Mouse (Mus musculus) liver, embryonic 13.5 days (tissue): ENCODE data around the gene Epb41l1. TPM values are rescaled to one million over a fixed set of nuclear protein-coding genes. Genes with fewer than 3 reads are reported as not detected.

Experiments used
- ATAC-seq: fragments of 200-750 bp; cut with Nextera tagmentation; 2 replicates; pipeline ENCODE4 v1.8.0; 2017; ENCODE audit warnings: low read depth, mild to moderate bottlenecking, moderate number of reproducible peaks, moderate library complexity
- DNase-seq: peaks from one replicate; pipeline ENCODE4 v3.0.0; 2022
- H3K27ac ChIP-seq: fragments of 300-500 bp; sonication (generic); 2 replicates; pipeline ENCODE4 v1.5.1; 2015; ENCODE audit warnings: moderate library complexity, mild to moderate bottlenecking, inconsistent platforms
- H3K27me3 ChIP-seq: fragments of 300-500 bp; sonication (generic); 2 replicates; pipeline ENCODE4 v1.6.1; 2015; ENCODE audit warnings: mild to moderate bottlenecking, inconsistent platforms
- H3K36me3 ChIP-seq: fragments of 300-500 bp; sonication (generic); 2 replicates; pipeline ENCODE4 v1.6.1; 2015; ENCODE audit warnings: mild to moderate bottlenecking, inconsistent platforms
- H3K4me1 ChIP-seq: fragments of 300-500 bp; sonication (generic); replicated peaks from 2 replicates; pipeline ENCODE4 v1.6.1; 2015; ENCODE audit warnings: inconsistent platforms
- H3K4me2 ChIP-seq: fragments of 300-500 bp; sonication (generic); 2 replicates; pipeline ENCODE4 v1.6.1; 2015; ENCODE audit warnings: inconsistent platforms, mild to moderate bottlenecking, moderate library complexity
- H3K4me3 ChIP-seq: fragments of 300-500 bp; sonication (generic); replicated peaks from 2 replicates; pipeline ENCODE4 v1.5.1; 2015; ENCODE audit warnings: mild to moderate bottlenecking, inconsistent platforms
- H3K9ac ChIP-seq: fragments of 300-500 bp; sonication (generic); 2 replicates; pipeline ENCODE4 v1.6.1; 2015; ENCODE audit warnings: mild to moderate bottlenecking, inconsistent platforms
- H3K9me3 ChIP-seq: fragments of 300-500 bp; sonication (generic); replicated peaks from 2 replicates; pipeline ENCODE4 v1.6.1; 2016; ENCODE audit warnings: inconsistent platforms
- WGBS: fragments of 180-500 bp; shearing (Covaris S2); methylation state at CpG from one replicate; pipeline ENCODE4 v1.1.7; 2015; ENCODE audit not compliant: insufficient replicate concordance; 5-methylcytosine and 5-hydroxymethylcytosine counted together
- polyA plus RNA-seq: library from polyadenylated mRNA; unstranded; fragments of >200 nt; fragmentation: Nextera tagmentation; extraction: Ambion mirVana; gene quantifications from 2 replicates; pipeline ENCODE4 v1.2.1, GENCODE M21; 2015

Gene Epb41l1
- polyA plus RNA-seq, 1 experiment from 2014 or later: 0.46 TPM

- DNase-seq: peak; percentile 71
- Histone ChIP-seq H3K4me3 (peak within 1 kb of the TSS; percentile 88), H3K36me3 (peaks cover 19% of the 10 kb centered on the region), H3K9ac (peak within 1 kb of the TSS; percentile 87), H3K27me3 (no peaks in the 10 kb centered on the region), H3K4me2 (peak within 1 kb of the TSS; percentile 81), H3K27ac (peak within 1 kb of the TSS; percentile 61), H3K9me3 (no peaks in the 10 kb centered on the region), H3K4me1 (peaks cover 24% of the 10 kb centered on the region)
- 5% methylated on average over 39 of the region's 39 CpGs for WGBS
- ATAC-seq: peak; percentile 62; the same call in 1 of the 2 replicates
Observed at GRCm38 (mm10) chr2:156547123-156547891, 126.6 kb downstream of the Epb41l1 start, which contains the start of gene Aar2. Gene Aar2 (plus strand): TSS chr2:156547584.

GRCm38 (mm10) chr2:156552421-156552820 is 131.7 kb downstream of the Epb41l1 start:
- H3K4me1 ChIP-seq: peaks cover 15% of the 10 kb centered on the region
- H3K9ac ChIP-seq: no peak overlapping the region
- WGBS: 76% methylated on average over 4 of the region's 4 CpGs
- no peaks in the 10 kb centered on the region for H3K27me3 ChIP-seq
- no peak overlapping the region for H3K4me2 ChIP-seq
- no peaks in the 10 kb centered on the region for H3K9me3 ChIP-seq
- ATAC-seq (no peak), DNase-seq (no peak)
- H3K4me3 ChIP-seq: no peak overlapping the region
- H3K36me3 ChIP-seq: peaks cover 66% of the 10 kb centered on the region
- no peak overlapping the region for H3K27ac ChIP-seq

GRCm38 (mm10) chr2:156561808-156562207 is 141.1 kb downstream of the Epb41l1 start:
- Histone ChIP-seq H3K4me2 (no peak overlapping the region), H3K9me3 (no peaks in the 10 kb centered on the region), H3K4me1 (peaks cover 11% of the 10 kb centered on the region), H3K27me3 (no peaks in the 10 kb centered on the region), H3K9ac (no peak overlapping the region), H3K36me3 (peaks cover 63% of the 10 kb centered on the region), H3K4me3 (no peak overlapping the region), H3K27ac (no peak overlapping the region)
- no peak for ATAC-seq
- 6% methylated on average over 2 of the region's 2 CpGs for WGBS
- DNase-seq: no peak

- WGBS: 83% methylated on average over 5 of the region's 5 CpGs
- no peak for ATAC-seq
Observed at GRCm38 (mm10) chr2:156563557-156563956, 142.8 kb downstream of the Epb41l1 start.

GRCm38 (mm10) chr2:156566512-156566911 is 145.8 kb downstream of the Epb41l1 start:
- Histone ChIP-seq H3K4me1 (peaks cover 5% of the 10 kb centered on the region), H3K27ac (no peak overlapping the region), H3K4me2 (no peak overlapping the region), H3K27me3 (no peaks in the 10 kb centered on the region), H3K9ac (no peak overlapping the region), H3K4me3 (no peak overlapping the region), H3K9me3 (no peaks in the 10 kb centered on the region), H3K36me3 (peaks cover 50% of the 10 kb centered on the region)
- WGBS: 77% methylated on average over 2 of the region's 2 CpGs
- no peak for ATAC-seq
- DNase-seq: no peak

More at GRCm38 (mm10) chr2:156563557-156563956, 142.8 kb downstream of the Epb41l1 start:
- no peaks in the 10 kb centered on the region for H3K27me3 ChIP-seq
- H3K36me3 ChIP-seq: peaks cover 62% of the 10 kb centered on the region
- H3K9ac ChIP-seq: no peak overlapping the region
- DNase-seq: no peak
- H3K9me3 ChIP-seq: no peaks in the 10 kb centered on the region
- no peak overlapping the region for H3K27ac ChIP-seq
- H3K4me2 ChIP-seq: no peak overlapping the region
- H3K4me3 ChIP-seq: no peak overlapping the region
- peaks cover 11% of the 10 kb centered on the region for H3K4me1 ChIP-seq

- Histone ChIP-seq H3K4me2 (no peak overlapping the region), H3K27ac (no peak overlapping the region), H3K4me3 (no peak overlapping the region), H3K36me3 (peaks cover 46% of the 10 kb centered on the region), H3K9ac (no peak overlapping the region), H3K27me3 (no peaks in the 10 kb centered on the region), H3K4me1 (no peaks in the 10 kb centered on the region), H3K9me3 (no peaks in the 10 kb centered on the region)
- ATAC-seq (no peak), DNase-seq (no peak)
- 71% methylated on average over 7 of the region's 7 CpGs for WGBS
Observed at GRCm38 (mm10) chr2:156568647-156569046, 147.9 kb downstream of the Epb41l1 start.

- H3K36me3 ChIP-seq: peaks cover 40% of the 10 kb centered on the region
- H3K4me1 ChIP-seq: no peaks in the 10 kb centered on the region
- DNase-seq (no peak), ATAC-seq (no peak)
- no peak overlapping the region for H3K9ac ChIP-seq
- 77% methylated on average over 3 of the region's 3 CpGs for WGBS
- H3K4me3 ChIP-seq: no peak overlapping the region
- no peaks in the 10 kb centered on the region for H3K27me3 ChIP-seq
- no peaks in the 10 kb centered on the region for H3K9me3 ChIP-seq
- no peak overlapping the region for H3K27ac ChIP-seq
- H3K4me2 ChIP-seq: no peak overlapping the region
Observed at GRCm38 (mm10) chr2:156569261-156569660, 148.6 kb downstream of the Epb41l1 start.

- Histone ChIP-seq H3K36me3 (peaks cover 27% of the 10 kb centered on the region), H3K4me2 (no peak overlapping the region), H3K4me1 (no peaks in the 10 kb centered on the region), H3K27me3 (no peaks in the 10 kb centered on the region), H3K4me3 (no peak overlapping the region), H3K9ac (no peak overlapping the region), H3K27ac (no peak overlapping the region), H3K9me3 (no peaks in the 10 kb centered on the region)
- 66% methylated on average over 6 of the region's 6 CpGs for WGBS
- DNase-seq (no peak), ATAC-seq (no peak)
Observed at GRCm38 (mm10) chr2:156571521-156571920, 150.8 kb downstream of the Epb41l1 start.

GRCm38 (mm10) chr2:156576850-156577587 is 156.3 kb downstream of the Epb41l1 start:
- 59% methylated on average over 7 of the region's 7 CpGs for WGBS
- Histone ChIP-seq H3K9ac (no peak overlapping the region), H3K4me3 (no peak overlapping the region), H3K4me1 (no peaks in the 10 kb centered on the region), H3K27me3 (no peaks in the 10 kb centered on the region), H3K4me2 (no peak overlapping the region), H3K27ac (no peak overlapping the region), H3K9me3 (no peaks in the 10 kb centered on the region), H3K36me3 (no peaks in the 10 kb centered on the region)
- ATAC-seq (no peak), DNase-seq (no peak)

- 58% methylated on average over 5 of the region's 5 CpGs for WGBS
- Histone ChIP-seq H3K4me1 (no peaks in the 10 kb centered on the region), H3K4me2 (no peak overlapping the region), H3K4me3 (no peak overlapping the region), H3K9me3 (no peaks in the 10 kb centered on the region), H3K27ac (no peak overlapping the region), H3K9ac (no peak overlapping the region), H3K36me3 (no peaks in the 10 kb centered on the region), H3K27me3 (peaks cover 15% of the 10 kb centered on the region)
- DNase-seq: no peak
- no peak for ATAC-seq
Observed at GRCm38 (mm10) chr2:156580507-156580906, 159.8 kb downstream of the Epb41l1 start.

GRCm38 (mm10) chr2:156581244-156581643 is 160.5 kb downstream of the Epb41l1 start:
- Histone ChIP-seq H3K4me2 (no peak overlapping the region), H3K4me1 (no peaks in the 10 kb centered on the region), H3K9ac (no peak overlapping the region), H3K4me3 (no peak overlapping the region), H3K27me3 (peaks cover 15% of the 10 kb centered on the region), H3K27ac (no peak overlapping the region), H3K36me3 (no peaks in the 10 kb centered on the region), H3K9me3 (no peaks in the 10 kb centered on the region)
- ATAC-seq (no peak), DNase-seq (no peak)
- WGBS: 51% methylated on average over 10 of the region's 10 CpGs
